Mouse (Mus musculus) myocyte (in vitro differentiated cells): ENCODE measurements around the gene Pard6b.

Experiments used
- CEBPB ChIP-seq: IDR thresholded peaks from 2 replicates; pipeline ENCODE4 v1.6.1; 2011; ENCODE audit warnings: mild to moderate bottlenecking, moderate library complexity; ENCODE audit not compliant: poor library complexity, insufficient read depth, severe bottlenecking
- E2F4 ChIP-seq: IDR thresholded peaks from one replicate; pipeline ENCODE4 v1.6.1; 2011; ENCODE audit warnings: mild to moderate bottlenecking, control low read depth, moderate library complexity; ENCODE audit not compliant: insufficient read depth
- MAX ChIP-seq: IDR thresholded peaks from one replicate; pipeline ENCODE4 v1.6.1; 2011; ENCODE audit warnings: low read depth, mild to moderate bottlenecking, control low read depth
- MYOD1 ChIP-seq, 3 experiments: IDR thresholded peaks; one replicate each; pipeline ENCODE4 v1.6.1; 2011; ENCODE audit warnings: control low read depth in 2 of 3, low read depth in 2 of 3, mild to moderate bottlenecking in 2 of 3, moderate library complexity in 1 of 3; ENCODE audit not compliant: insufficient read length in 2 of 3, control insufficient read depth in 1 of 3
- MYOG ChIP-seq, 3 experiments: IDR thresholded peaks; one replicate each; pipeline ENCODE4 v1.6.1; 2011; ENCODE audit warnings: control low read depth in 2 of 3, low read depth in 2 of 3, mild to moderate bottlenecking in 2 of 3; ENCODE audit not compliant: insufficient read length in 2 of 3, control insufficient read depth in 1 of 3, insufficient read depth in 1 of 3
- POLR2A ChIP-seq: IDR thresholded peaks from one replicate; pipeline ENCODE4 v1.6.1; 2011; ENCODE audit warnings: low read depth, mild to moderate bottlenecking, control low read depth, moderate library complexity; ENCODE audit not compliant: insufficient read length
- POLR2AphosphoS2 ChIP-seq: IDR thresholded peaks from one replicate; pipeline ENCODE4 v1.6.1; 2011; ENCODE audit warnings: low read depth, control low read depth; ENCODE audit not compliant: insufficient read length
- REST ChIP-seq: IDR thresholded peaks from one replicate; pipeline ENCODE4 v1.6.1; 2011; ENCODE audit warnings: mild to moderate bottlenecking, control low read depth, moderate library complexity; ENCODE audit not compliant: insufficient read depth, insufficient read length
- SRF ChIP-seq: IDR thresholded peaks from one replicate; pipeline ENCODE4 v1.6.1; 2011; ENCODE audit warnings: low read depth; ENCODE audit not compliant: control insufficient read depth, insufficient read length
- TCF12 ChIP-seq: IDR thresholded peaks from one replicate; pipeline ENCODE4 v1.6.1; 2011; ENCODE audit warnings: mild to moderate bottlenecking, control low read depth; ENCODE audit not compliant: poor library complexity, insufficient read depth, severe bottlenecking
- TCF3 ChIP-seq: IDR thresholded peaks from one replicate; pipeline ENCODE4 v1.6.1; 2011; ENCODE audit warnings: low read depth, control low read depth; ENCODE audit not compliant: insufficient read length
- USF1 ChIP-seq: IDR thresholded peaks from one replicate; pipeline ENCODE4 v1.6.1; 2011; ENCODE audit warnings: low read depth, mild to moderate bottlenecking, control low read depth, moderate library complexity

DNA sequence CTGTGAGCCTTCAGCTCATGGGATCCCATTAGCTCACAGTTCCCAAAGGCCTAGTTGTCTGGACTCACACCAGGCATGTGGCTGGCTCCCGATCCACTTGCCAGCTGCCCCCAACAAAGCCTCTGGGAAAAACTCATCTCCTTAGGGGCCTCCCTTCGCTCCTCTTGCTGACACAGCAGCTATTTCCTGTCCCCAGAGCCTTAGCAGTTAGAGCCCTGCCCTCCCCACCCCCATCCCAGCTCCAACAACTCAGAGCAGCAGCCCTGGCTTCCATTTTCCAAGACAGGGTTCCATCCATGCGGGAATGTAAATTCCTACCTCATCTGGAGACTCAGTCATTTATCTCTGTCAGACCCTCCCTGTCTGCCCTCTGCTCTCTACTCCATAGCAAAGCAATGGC is 43.7 kb upstream of the Pard6b start:
- TF ChIP-seq POLR2A (no peak), E2F4 (no peak), USF1 (no peak), TCF12 (no peak), REST (no peak), MYOG (IDR thresholded peaks at IDR 0.05; ENCODE audit: control insufficient read depth in 1 of 3, insufficient read depth in 1 of 3, insufficient read length in 2 of 3, low read depth in 2 of 3) (no peak), POLR2AphosphoS2 (no peak), MYOD1 (IDR thresholded peaks at IDR 0.05; ENCODE audit: control insufficient read depth in 1 of 3, insufficient read length in 2 of 3, low read depth in 2 of 3) (no peak), TCF3 (no peak), CEBPB (no peak), MAX (no peak), SRF (no peak)
